Mouse (Mus musculus): ENCODE measurements around the gene Dpysl4. TPM values are rescaled to one million over a fixed set of nuclear protein-coding genes. Genes with fewer than 3 reads are reported as not detected.

Dpysl4 gene
- polyA plus RNA-seq, 2 experiments: 0.10 to 0.15 TPM

DNA sequence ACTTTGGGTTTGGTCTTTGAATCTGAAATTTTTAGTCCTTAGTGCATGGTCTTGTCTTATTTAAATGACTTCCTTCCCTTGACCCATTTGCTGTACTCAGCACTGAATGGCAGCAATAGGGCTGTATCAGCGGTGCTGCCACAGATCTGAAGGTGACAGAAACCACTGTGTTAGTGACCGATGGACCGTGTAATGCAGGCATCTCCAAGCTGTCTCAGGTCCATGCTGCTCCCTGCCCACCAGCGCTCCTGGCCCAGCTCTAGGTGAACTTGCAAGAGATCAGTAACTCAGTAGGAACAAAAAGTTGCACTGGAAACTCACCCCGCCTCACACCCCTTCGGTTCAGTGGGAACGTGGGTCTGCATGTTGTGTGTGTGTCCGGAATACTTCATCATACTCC, 3.5 kb upstream of the Dpysl4 start:
- Histone ChIP-seq H3K4me3 (ENCODE audit: insufficient read depth in 1 of 2, low read depth in 2 of 2, low read length in 2 of 2) (no peak overlapping the region), H3K4me1 (replicated peaks; ENCODE audit: control insufficient read depth in 2 of 2, insufficient read depth in 2 of 2, low read length in 1 of 2) (no peaks in the 10 kb centered on the region), H3K9ac (replicated peaks) (no peak overlapping the region), H3K27me3 (ENCODE audit: control insufficient read depth, insufficient read depth, low read length) (peaks cover 20% of the 10 kb centered on the region), H3K36me3 (replicated peaks; ENCODE audit: control insufficient read depth, insufficient read depth, low read depth) (no peaks in the 10 kb centered on the region), H3K27ac (no peak overlapping the region), H3K4me2 (ENCODE audit: low read depth) (no peak overlapping the region), H3K9me3 (ENCODE audit: control insufficient read depth, low read length) (no peaks in the 10 kb centered on the region)
- no peak for TF ChIP-seq CTCF (IDR thresholded peaks at IDR 0.05; ENCODE audit: low read depth)
- no peak for TF ChIP-seq EP300 (IDR thresholded peaks at IDR 0.05; ENCODE audit: low read depth)
- DNase-seq (ENCODE audit: low read depth in 3 of 3, low spot score in 3 of 3) (no peak), ATAC-seq (ENCODE audit: insufficient read depth) (no peak)
- 75% methylated on average over 8 of the region's 8 CpGs for WGBS (ENCODE audit: insufficient replicate concordance)

GRCm38 (mm10) chr7:139084316-139084715, 1.5 kb upstream of the Dpysl4 start:
- ATAC-seq (ENCODE audit: insufficient read depth) (no peak), DNase-seq (ENCODE audit: low read depth in 3 of 3, low spot score in 3 of 3) (no peak)
- Histone ChIP-seq H3K4me3 (ENCODE audit: insufficient read depth in 1 of 2, low read depth in 2 of 2, low read length in 2 of 2) (no peak overlapping the region), H3K27me3 (ENCODE audit: control insufficient read depth, insufficient read depth, low read length) (peaks cover 20% of the 10 kb centered on the region), H3K9ac (replicated peaks) (no peak overlapping the region), H3K36me3 (replicated peaks; ENCODE audit: control insufficient read depth, insufficient read depth, low read depth) (no peaks in the 10 kb centered on the region), H3K4me2 (ENCODE audit: low read depth) (no peak overlapping the region), H3K9me3 (ENCODE audit: control insufficient read depth, low read length) (no peaks in the 10 kb centered on the region), H3K4me1 (replicated peaks; ENCODE audit: control insufficient read depth in 2 of 2, insufficient read depth in 2 of 2, low read length in 1 of 2) (no peaks in the 10 kb centered on the region), H3K27ac (no peak overlapping the region)
- 42% methylated on average over 1 of the region's 1 CpGs for WGBS (ENCODE audit: insufficient replicate concordance)
- no peak for TF ChIP-seq EP300 (IDR thresholded peaks at IDR 0.05; ENCODE audit: low read depth)

- ATAC-seq (ENCODE audit: insufficient read depth) (no peak), DNase-seq (ENCODE audit: low read depth in 3 of 3, low spot score in 3 of 3) (no peak)
- Histone ChIP-seq H3K4me2 (ENCODE audit: low read depth) (peak overlapping the region; percentile 44), H3K4me1 (replicated peaks; ENCODE audit: control insufficient read depth in 2 of 2, insufficient read depth in 2 of 2, low read length in 1 of 2) (no peaks in the 10 kb centered on the region), H3K27ac (no peak overlapping the region), H3K36me3 (replicated peaks; ENCODE audit: control insufficient read depth, insufficient read depth, low read depth) (no peaks in the 10 kb centered on the region), H3K4me3 (ENCODE audit: insufficient read depth in 1 of 2, low read depth in 2 of 2, low read length in 2 of 2) (peak overlapping the region; percentile 21 to 24; a peak in 3 of 4 replicates), H3K9me3 (ENCODE audit: control insufficient read depth, low read length) (no peaks in the 10 kb centered on the region), H3K9ac (replicated peaks) (no peak overlapping the region), H3K27me3 (ENCODE audit: control insufficient read depth, insufficient read depth, low read length) (peaks cover 20% of the 10 kb centered on the region)
- TF ChIP-seq CTCF (IDR thresholded peaks at IDR 0.05; ENCODE audit: low read depth) (no peak), EP300 (IDR thresholded peaks at IDR 0.05; ENCODE audit: low read depth) (no peak)
- WGBS (ENCODE audit: insufficient replicate concordance): 5% methylated on average over 61 of the region's 61 CpGs
Observed at GRCm38 (mm10) chr7:139086195-139087158, 676 bp downstream of the Dpysl4 start.

DNA sequence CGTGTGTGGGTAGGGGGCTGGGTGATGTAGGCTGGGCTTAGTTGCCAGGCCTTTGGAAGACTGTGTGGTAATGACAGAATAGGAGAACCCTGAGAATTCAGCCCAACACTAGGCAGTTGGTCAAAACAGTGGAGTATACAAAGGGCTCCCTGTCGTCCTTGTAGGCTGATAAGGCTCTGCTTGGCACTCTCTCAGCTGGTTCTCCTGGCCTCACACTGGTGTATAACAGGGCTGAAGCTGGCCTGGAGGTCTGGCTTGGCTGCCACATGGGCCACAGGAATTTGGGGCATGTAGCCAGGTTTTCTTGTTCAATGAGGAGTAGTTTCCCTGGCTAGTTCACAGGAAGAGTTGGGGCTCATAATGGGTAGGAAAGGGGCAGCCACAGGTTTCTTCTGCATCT, 2.0 kb downstream of the Dpysl4 start:
- Histone ChIP-seq H3K9ac (replicated peaks) (no peak overlapping the region), H3K27me3 (ENCODE audit: control insufficient read depth, insufficient read depth, low read length) (peaks cover 20% of the 10 kb centered on the region), H3K36me3 (replicated peaks; ENCODE audit: control insufficient read depth, insufficient read depth, low read depth) (no peaks in the 10 kb centered on the region), H3K27ac (no peak overlapping the region), H3K4me2 (ENCODE audit: low read depth) (no peak overlapping the region), H3K4me3 (ENCODE audit: insufficient read depth in 1 of 2, low read depth in 2 of 2, low read length in 2 of 2) (no peak overlapping the region), H3K4me1 (replicated peaks; ENCODE audit: control insufficient read depth in 2 of 2, insufficient read depth in 2 of 2, low read length in 1 of 2) (no peaks in the 10 kb centered on the region), H3K9me3 (ENCODE audit: control insufficient read depth, low read length) (no peaks in the 10 kb centered on the region)
- ATAC-seq (ENCODE audit: insufficient read depth): no peak
- DNase-seq (ENCODE audit: low read depth in 3 of 3, low spot score in 3 of 3): no peak
- 38% methylated on average over 2 of the region's 2 CpGs for WGBS (ENCODE audit: insufficient replicate concordance)
- no peak for TF ChIP-seq EP300 (IDR thresholded peaks at IDR 0.05; ENCODE audit: low read depth)
- TF ChIP-seq CTCF (IDR thresholded peaks at IDR 0.05; ENCODE audit: low read depth): no peak

All from liver, embryonic 14.5 days (tissue).